In the genomic region with DNA sequence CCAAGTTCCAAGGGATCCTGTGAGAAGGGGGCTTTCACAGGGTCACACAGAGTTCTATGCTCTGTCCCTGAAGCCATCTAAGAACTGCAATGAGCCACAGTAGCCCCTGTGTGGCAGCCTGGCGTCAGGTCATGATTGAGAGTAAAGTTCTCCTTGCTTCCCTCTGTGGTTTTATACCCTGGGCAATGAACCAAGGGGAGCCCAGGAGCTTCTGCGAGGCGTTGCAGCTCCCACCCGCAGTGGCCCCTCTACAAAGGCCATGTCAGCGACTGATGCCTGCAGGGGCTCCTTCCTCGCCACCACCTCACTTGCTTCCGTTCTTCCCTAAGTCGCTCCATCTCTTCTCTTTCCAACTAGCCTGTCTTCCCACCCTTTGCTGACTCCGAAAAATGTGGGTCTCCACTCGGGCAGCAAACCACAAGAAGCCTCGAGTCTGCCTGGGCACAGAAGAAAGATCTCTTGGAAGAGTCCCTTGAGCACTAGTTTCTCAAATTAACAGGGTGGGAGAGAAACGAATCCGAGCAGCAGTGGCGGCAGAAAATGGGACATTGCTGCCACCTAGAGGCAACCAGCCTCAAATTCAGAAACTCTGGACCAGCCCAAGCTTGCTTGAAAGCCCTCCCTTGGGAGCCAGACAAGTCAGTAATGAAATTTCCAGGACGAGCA, we compare ENCODE assay signal across 8 mouse cellular contexts. TPM values are rescaled to one million over a fixed set of nuclear protein-coding genes. Genes with fewer than 3 reads are reported as not detected.
DNase-seq lines count a peak whose midpoint lies in the region; ATAC-seq and TF ChIP-seq lines count a peak whose summit lies in the region.

No protein-coding gene starts in this region.

- H3K9me3 ChIP-seq in G1E (replicated peaks) = no peaks in the 10 kb centered on the region
- no peaks in the 10 kb centered on the region for H3K9me3 ChIP-seq in forebrain, embryonic 16.5 days (ENCODE audit: control insufficient read depth, low read length)
- no peaks in the 10 kb centered on the region for H3K9me3 ChIP-seq in lung, embryonic 15.5 days

- no peak overlapping the region for H3K4me3 ChIP-seq in G1E (ENCODE audit: low read depth, low read length)
- peak overlapping the region; percentile 40 for H3K4me3 ChIP-seq in forebrain, embryonic 16.5 days (replicated peaks; ENCODE audit: low read length)
- peak overlapping the region; percentile 41 for H3K4me3 ChIP-seq in lung, embryonic 15.5 days
- peak overlapping the region; percentile 42 for H3K4me3 ChIP-seq in olfactory bulb, adult 2 months (ENCODE audit: insufficient read depth, low read depth, low read length)

- ATAC-seq in G1E (ENCODE audit: extremely low read depth, insufficient number of reproducible peaks, low FRiP score, poor library complexity, severe bottlenecking) = no peak
- ATAC-seq in forebrain, embryonic 16.5 days = peak; percentile 92
- peak; percentile 73 for ATAC-seq in lung, embryonic 15.5 days (ENCODE audit: borderline replicate concordance, extremely low read depth, low FRiP score, low TSS enrichment)

- peaks cover 8% of the 10 kb centered on the region; the same call in 1 of the 2 replicates for H3K27me3 ChIP-seq in G1E (ENCODE audit: insufficient read depth, low read length)
- no peaks in the 10 kb centered on the region for H3K27me3 ChIP-seq in forebrain, embryonic 16.5 days (replicated peaks; ENCODE audit: control insufficient read depth, insufficient read depth, low read length)
- no peaks in the 10 kb centered on the region for H3K27me3 ChIP-seq in lung, embryonic 15.5 days

- WGBS in forebrain, embryonic 16.5 days = 2% methylated on average over 15 of the region's 15 CpGs
- WGBS in lung, embryonic 15.5 days = under 1% methylated on average over 15 of the region's 15 CpGs
- WGBS in olfactory bulb, adult 2 months = 5% methylated on average over 15 of the region's 15 CpGs

- H3K4me1 ChIP-seq in G1E (ENCODE audit: insufficient read depth, low read depth, low read length) = 0 out of 2 replicates have a peak, but pooled peaks cover 3% of the 10 kb centered on the region
- peaks cover 8% of the 10 kb centered on the region for H3K4me1 ChIP-seq in forebrain, embryonic 16.5 days (replicated peaks; ENCODE audit: control insufficient read depth, insufficient read depth, low read length)
- H3K4me1 ChIP-seq in lung, embryonic 15.5 days = no peaks in the 10 kb centered on the region
- peaks cover 6% of the 10 kb centered on the region for H3K4me1 ChIP-seq in olfactory bulb, adult 2 months (ENCODE audit: control insufficient read depth, insufficient read depth, low read length)

- TF ChIP-seq POLR2A in olfactory bulb, adult 2 months (IDR thresholded peaks at IDR 0.05; ENCODE audit: insufficient read depth, low read depth, low read length) = no peak

- peak overlapping the region; percentile 51 for H3K9ac ChIP-seq in forebrain, embryonic 16.5 days (replicated peaks; ENCODE audit: low read depth, low read length)
- H3K9ac ChIP-seq in lung, embryonic 15.5 days = peak overlapping the region; percentile 47

- H3K4me2 ChIP-seq in forebrain, embryonic 16.5 days (ENCODE audit: low read length) = peak overlapping the region; percentile 62
- peak overlapping the region; percentile 85 for H3K4me2 ChIP-seq in lung, embryonic 15.5 days

- no peak for TF ChIP-seq CTCF in G1E (IDR thresholded peaks at IDR 0.05; ENCODE audit: low read depth, low read length)
- peak; percentile 58 for TF ChIP-seq CTCF in olfactory bulb, adult 2 months (IDR thresholded peaks at IDR 0.05; ENCODE audit: insufficient read depth, low read depth, low read length)

- peak; percentile 14 for DNase-seq in G1E (ENCODE audit: low spot score)
- DNase-seq in cerebellum, adult 18-20 months = peak; percentile 81 to 82
- peak; percentile 78 to 83 for DNase-seq in heart, postnatal 36 days
- DNase-seq in layer of hippocampus, adult 8-10 months (ENCODE audit: low spot score in 2 of 2) = peak; percentile 71 to 86
- peak; percentile 50 to 53 for DNase-seq in thymus, adult 18-20 months

- intact Hi-C loops in heart, postnatal 36 days (cut with DNase I) = loop anchor here (5.0 to 10.0 kb wide), 2 partner anchors 825 to 988 kb away; no protein-coding TSS in a partner anchor

- no peaks in the 10 kb centered on the region for H3K36me3 ChIP-seq in G1E (replicated peaks)
- no peaks in the 10 kb centered on the region for H3K36me3 ChIP-seq in forebrain, embryonic 16.5 days (ENCODE audit: control insufficient read depth, insufficient read depth)
- H3K36me3 ChIP-seq in lung, embryonic 15.5 days = no peaks in the 10 kb centered on the region

- H3K27ac ChIP-seq in forebrain, embryonic 16.5 days (ENCODE audit: low read length) = no peak overlapping the region
- H3K27ac ChIP-seq in lung, embryonic 15.5 days = no peak overlapping the region
- H3K27ac ChIP-seq in olfactory bulb, adult 2 months (ENCODE audit: insufficient read depth, low read depth, low read length) = no peak overlapping the region

RNA-seq across cellular contexts. Expression of gene 1700016C15Rik, which starts 27.0 kb away (rescaled TPM):
- total RNA-seq in G1E (2014; fragmentation: Nextera tagmentation) (not detected in 2 replicates), G1E (2017) (not detected in 2 replicates)
- polyA plus RNA-seq in G1E (2012) = not detected in 2 replicates
- polyA plus RNA-seq in forebrain, embryonic 16.5 days (2015; fragmentation: Nextera tagmentation; extraction: Ambion mirVana) = not detected in 2 replicates
- total RNA-seq in heart, postnatal 36 days (2021) = not detected
- total RNA-seq in layer of hippocampus, adult 8-10 months (2022) = not detected
- 0.21 and 0.74 TPM in 2 replicates for polyA plus RNA-seq in lung, embryonic 15.5 days (2015; fragmentation: Nextera tagmentation; extraction: Ambion mirVana)
- polyA plus RNA-seq in olfactory bulb, adult 2 months (2012; ENCODE audit: insufficient read depth, insufficient read length, low replicate concordance, missing spikeins) = not detected in 2 replicates

Comparison
In these comparisons a context has a peak if more than half of its experiments do, and no peak if none do; other contexts are left out.
1. DNase-seq: peak in every context shown above with its lines; median percentile 82 in cerebellum, adult 18-20 months; 80 in heart, postnatal 36 days; 78 in layer of hippocampus, adult 8-10 months; 52 in thymus, adult 18-20 months; 14 in G1E.